Mouse (Mus musculus) mouse trophoblast stem cell (cell line): Measurements from ENCODE around the gene Cptp.

Experiments used
- in situ Hi-C, 2 experiments: fragments of 300-500 bp; cut with MseI, MboI; formaldehyde crosslinking; loops; 2 replicates in 1 of 2; 3 replicates in 1 of 2; pipeline ENCODE4 v1.15.1; 2025

The Cptp gene

DNA sequence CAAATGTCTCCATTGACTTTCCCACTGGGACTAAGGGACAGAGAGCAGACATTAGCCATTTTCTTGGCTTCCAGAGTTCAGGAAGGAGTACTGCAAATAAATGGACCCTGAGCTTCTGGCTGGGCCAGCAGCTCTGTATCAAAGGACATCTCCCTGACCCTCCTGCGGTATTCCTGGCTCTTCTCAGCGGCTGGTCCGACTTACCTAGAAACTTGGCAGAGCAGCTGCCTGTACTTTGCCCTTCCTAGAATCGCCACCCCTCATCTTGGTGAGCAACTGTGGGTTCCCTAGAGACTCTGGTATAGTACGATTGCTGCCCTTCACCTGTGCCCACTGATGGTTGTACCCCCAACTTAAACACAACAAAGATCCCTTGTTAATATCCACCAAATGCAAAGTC lies 26.0 kb downstream of the Cptp start:
- in situ Hi-C loops = no loop called here

DNA sequence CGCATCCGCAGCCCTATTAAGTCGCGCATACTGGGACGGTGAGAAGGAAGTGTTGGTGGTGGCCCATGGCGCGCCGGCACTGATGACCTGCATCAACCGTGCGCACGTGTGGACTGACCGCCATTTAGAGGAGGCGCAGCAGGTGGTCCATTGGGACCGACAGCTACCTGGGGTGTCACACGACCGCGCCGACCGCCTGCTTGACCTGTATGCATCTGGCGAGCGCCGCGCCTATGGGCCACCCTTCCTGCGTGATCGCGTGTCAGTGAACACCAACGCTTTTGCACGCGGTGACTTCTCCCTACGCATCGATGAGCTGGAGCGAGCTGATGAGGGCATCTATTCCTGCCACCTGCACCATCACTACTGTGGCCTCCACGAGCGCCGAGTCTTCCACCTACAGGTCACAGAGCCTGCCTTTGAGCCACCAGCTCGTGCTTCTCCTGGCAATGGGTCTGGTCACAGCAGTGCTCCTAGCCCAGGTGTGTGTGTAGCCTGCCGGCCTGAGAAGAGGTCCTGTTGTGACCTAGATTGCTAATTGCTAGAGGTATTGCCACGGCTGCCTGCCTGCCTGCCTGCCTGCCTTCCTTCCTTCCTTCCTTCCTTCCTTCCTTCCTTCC lies 27.5 kb downstream of the Cptp start:
- in situ Hi-C loops = no loop called here

DNA sequence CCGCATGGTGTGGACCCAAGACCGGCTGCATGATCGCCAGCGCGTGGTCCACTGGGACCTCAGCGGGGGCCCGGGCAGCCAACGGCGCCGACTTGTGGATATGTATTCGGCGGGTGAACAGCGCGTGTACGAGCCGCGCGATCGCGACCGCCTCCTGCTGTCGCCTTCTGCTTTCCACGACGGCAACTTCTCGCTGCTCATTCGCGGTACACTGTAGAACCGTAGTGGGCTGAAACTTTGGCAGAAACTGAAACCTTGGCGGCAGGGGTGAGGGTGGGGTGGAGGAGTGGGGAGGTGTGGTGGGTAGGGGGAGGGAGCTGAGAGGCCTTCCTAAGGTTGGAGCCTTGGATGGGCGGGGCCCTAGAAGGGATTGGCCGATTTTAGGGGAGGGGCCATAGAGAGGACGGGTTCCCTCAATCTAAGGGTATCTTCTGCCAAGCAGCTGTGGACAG lies 28.2 kb downstream of the Cptp start:
- in situ Hi-C loops = no loop called here

DNA sequence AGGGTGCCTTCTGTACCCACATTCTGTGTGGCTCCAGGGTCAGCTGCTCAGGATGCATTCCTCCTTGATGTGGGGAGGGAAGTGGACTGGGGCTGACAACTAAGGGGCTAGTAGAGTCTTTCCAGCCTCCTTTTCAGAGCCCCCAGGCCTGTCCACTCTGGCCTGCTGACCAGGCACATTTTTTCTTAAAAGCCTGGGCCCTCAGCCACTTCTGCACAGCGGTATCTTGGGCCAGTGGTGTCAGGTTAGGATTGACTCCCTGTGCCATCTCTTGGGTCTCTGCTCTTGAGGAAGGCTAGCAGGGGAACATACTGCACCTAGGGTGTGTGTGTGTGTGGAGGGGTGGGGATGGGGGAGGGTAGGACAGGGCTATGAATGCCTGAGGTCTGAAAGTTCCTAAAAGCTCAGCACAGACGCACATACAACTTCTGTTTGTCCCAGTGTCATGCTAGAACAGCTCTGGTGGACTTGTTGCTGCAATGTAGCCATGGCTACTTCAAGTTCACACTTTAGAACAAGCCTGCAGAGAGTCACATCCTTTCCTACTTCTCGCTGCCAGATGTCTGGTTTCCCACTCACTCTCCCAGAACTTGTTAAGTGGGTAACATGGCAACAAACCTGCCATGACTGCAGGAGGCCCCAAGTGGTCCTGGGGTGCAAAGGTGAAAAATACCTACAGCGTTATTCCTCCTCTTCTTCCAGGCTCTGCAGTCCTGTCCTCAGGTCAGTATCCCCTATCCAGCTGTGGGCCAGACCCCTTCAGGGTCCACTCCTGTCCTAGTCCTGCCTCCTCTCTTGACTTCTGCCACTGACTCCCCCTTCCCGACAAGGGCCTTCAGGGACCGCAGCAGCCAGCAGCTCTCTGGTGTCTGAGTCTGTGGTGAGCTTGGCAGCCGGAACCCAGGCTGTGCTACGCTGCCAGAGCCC lies 28.9 kb downstream of the Cptp start:
- in situ Hi-C loops = no loop called here

DNA sequence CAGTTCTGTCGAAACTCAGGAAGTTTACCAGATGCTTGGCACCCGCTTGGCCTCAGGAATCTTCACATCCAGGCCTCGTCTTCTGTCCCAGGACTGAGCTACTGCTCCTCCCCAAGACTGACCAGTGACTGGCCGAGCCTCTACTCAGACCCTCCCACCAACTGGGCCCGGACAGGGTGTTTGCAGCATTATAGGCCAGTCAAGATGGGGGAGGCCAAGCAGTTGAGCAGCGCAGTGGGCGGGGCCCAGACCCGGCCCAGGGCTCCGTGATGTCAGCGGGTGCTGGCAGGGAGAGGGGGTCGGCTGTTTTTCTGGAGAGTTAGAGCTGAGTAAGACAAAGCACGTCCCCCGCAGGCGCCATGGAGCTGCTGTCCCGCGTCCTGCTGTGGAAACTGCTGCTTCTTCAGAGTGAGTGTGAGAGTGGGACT lies 29.7 kb downstream of the Cptp start, which contains the start of gene Mxra8:
TSS of gene Mxra8 (plus strand) at position 198 of the 428 bp plus-strand sequence.
- in situ Hi-C loops = no loop called here

DNA sequence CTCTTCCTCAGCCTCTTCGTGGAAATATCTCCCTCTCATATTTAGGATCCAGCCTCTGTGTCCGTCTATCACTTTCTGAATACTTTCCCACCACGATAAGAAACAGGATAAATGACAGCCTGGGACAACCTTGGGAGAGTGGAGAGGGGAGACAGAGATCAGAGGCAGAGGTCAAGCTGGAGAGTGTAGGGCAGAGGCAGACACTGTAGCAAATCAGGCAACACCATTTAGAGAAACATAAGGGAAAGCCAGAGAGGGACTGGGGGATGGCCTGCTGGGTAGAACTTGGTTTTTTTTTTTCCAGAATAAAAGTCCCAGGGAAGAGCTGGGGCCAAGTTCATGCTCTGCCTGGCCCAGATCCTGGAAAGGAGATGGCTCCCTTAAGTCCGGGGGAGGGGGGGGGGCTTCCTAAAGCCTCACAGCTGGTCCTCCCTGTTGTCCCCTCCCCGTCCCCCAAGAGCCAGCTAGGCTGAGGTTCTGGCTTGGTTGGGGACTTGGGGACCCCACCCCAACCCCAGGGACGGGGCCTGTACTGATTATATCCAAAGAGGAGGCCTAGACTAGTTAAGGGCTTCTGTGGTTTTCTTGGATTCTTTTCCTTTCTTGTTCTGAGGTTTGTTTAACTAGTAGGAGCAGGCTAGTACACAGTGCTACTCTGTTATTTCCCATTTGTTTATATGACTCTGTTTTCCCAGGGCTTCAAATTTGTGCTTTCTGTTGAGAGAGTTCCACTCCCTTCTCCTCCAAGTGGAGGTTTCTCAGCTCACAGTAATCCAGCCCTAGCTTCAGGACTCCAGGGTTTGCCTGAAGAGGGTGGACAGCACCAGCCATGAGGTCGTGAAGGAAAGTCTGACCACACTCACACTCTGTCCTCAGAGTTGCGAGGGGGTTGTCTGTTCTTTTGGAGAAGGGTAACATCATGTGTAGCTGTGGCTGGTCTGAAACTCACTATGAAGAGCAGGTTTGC lies 30.8 kb downstream of the Cptp start:
- in situ Hi-C loops = no loop called here

DNA sequence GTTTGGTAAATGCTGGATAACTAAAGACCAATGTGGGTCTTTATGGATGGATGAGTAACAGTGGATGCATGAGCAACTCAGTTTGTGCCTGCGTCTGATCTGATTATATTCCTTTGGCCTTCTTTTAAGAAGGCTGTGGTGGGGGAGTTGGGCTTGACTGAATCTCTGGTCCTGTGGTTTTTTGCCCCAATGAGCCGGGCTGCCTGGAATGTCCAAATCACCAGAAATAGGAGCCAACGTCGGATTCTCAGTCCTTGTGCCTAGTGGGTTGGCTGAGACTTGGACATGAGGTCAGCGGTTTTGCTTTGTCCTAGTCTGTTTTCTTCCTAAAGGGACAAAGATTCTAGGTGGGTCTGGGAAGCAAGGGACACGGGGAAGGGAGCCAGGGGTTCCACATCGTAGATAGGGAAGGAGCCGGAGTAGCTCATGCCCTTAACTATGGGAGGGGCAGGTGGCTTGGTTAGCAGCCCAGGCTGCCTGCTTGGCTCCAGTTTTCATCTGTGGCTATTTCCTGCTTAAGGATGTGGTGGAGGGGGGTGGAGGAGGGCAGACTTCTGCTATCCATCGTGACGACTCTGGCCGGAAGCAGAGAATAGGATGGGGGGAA lies 31.7 kb downstream of the Cptp start:
- in situ Hi-C loops = no loop called here

DNA sequence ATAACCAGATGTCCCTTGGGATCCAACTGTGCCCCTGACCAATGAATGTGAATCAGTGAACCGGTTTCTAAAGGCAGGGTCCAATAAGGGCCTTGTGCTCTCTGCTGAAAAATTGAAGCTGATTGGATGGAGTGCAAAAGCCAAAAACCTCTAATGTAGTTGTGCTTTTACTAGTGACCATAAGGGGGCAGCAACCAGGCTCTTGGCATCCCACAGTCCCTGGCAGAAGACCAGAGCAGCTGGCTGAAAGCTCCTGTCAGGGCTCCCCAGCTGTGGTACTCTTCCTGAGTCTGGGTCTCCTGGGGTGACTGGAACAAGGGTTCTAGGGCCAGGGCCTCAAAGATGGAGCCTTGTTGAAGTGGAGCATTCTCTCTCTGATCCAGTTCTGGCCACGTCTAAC lies 35.4 kb downstream of the Cptp start:
- in situ Hi-C loops = no loop called here

DNA sequence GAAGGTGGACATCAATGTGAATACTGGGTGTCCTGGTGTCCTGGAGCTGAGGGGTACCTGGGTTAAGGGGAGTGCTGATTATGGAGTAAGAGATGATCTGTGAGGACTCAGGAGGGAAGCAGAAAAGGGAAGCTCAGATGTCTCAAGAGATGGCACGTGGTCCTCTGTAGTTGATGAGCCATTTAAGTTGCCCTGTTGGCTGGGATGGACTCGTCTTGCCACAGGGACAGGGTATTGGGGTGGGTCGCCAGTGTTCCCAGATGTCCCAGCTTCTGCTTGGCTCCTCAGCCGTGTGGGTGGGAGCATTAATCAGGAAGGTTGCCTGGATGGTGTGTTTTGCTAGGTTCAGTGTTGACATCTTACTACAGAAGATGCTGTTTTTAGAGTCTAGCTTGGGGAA lies 36.0 kb downstream of the Cptp start:
- in situ Hi-C loops = no loop called here

DNA sequence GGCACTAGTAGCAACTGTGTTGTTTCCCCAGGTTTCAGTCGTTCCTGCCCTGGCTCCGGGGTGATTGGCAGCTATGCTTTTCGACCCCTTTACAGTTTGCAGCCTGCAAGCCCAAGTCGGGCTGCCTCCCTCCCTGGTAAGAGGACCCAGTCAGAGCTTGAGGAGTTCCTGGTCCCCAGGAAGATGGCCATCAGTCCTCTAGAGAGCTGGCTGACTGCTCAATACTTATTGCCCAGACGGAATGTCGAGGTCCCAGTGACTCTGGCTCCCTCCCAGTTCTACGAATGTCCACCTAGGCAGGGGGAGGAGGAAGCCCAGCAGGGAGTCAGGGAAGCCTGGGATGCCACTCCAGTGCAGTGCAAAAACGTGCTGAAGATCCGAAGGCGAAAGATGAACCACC lies 36.9 kb downstream of the Cptp start:
- in situ Hi-C loops = no loop called here

DNA sequence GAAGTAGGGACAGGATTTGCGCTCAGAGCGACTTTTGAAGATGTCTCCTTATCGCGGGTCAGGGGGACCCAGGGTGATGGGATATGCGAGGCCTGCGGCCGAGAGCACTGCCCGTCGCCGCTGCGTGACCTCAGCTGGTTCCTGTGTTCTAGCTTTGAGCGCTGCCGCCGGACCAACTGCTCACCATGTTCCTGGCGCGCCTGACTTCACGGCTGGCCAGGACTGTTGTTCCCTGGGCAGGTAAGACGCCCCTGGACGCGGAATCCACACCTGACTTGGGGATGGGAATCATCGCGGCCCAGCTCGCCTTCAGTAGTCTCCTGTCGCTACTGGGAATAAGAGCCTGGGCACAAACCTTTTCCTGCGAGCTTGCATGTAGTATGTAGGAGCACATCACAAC lies 37.4 kb downstream of the Cptp start:
- in situ Hi-C loops = no loop called here

DNA sequence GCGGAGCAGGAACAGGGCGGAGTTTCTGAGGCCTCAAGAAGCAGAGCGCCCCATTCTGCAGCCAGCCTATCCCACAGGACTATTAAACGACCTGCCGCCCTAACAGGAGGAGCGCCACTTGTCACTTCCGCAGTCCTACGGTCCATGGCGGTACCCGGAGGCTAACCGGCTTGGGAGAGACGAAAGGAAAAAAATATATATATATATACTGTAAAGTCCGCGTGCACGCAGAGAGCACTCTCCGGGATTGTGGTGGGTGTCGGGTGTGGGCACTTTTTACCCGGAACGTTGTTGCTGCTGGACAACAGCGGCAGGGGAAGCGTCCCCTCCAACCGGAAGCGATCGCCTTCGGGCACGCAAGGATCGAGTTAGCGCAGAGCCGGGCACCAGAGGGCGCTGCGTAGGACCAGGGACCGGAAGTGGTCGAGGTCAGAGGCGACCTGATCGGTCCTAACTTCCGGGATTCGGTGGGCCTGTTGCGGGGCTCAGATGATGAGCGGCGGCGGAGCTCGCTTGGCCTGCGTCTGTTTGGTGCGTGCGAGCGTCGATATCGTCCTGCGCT lies 38.0 kb downstream of the Cptp start, which contains the start of gene Aurkaip1:
TSS of gene Aurkaip1 (plus strand) at position 68 of the 562 bp plus-strand sequence.
- in situ Hi-C loops = no loop called here

DNA sequence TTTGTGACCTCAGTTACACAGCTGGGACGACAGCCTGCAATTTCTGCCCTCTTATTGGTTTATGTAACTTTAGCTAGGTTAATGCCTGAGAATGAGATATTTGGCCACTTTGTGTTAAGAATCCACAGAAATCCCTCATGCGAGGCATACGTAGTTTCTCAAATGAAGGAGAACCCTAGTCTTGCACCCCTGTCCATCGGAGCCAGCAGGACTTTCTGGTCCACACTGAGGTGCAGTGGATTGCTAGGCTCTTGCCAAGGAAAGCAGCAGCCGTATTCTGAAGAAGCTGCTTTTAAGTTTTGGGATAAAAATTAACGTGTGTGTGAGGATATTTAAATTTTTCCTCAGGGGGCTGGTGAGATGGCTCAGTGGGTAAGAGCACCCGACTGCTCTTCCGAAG lies 38.6 kb downstream of the Cptp start:
- in situ Hi-C loops = no loop called here

DNA sequence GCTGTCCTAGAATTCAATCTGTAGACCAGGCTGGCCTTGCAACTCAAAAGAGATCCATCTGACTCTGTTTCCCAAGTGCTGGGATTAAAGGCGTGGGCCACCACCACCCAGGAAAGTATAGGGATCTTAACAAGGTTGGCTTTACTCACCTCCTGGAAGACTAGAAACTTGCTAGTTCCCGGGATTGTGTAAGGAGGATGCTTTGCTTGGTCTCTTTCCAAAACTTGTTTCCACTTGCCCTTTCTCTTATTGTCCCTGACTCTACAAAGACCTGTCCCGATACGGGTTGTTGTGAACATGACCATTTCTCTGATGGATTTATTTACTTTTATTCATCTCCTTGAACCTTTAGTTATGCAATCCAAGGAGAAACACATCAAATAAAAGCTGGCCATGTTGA lies 39.4 kb downstream of the Cptp start:
- in situ Hi-C loops = no loop called here

DNA sequence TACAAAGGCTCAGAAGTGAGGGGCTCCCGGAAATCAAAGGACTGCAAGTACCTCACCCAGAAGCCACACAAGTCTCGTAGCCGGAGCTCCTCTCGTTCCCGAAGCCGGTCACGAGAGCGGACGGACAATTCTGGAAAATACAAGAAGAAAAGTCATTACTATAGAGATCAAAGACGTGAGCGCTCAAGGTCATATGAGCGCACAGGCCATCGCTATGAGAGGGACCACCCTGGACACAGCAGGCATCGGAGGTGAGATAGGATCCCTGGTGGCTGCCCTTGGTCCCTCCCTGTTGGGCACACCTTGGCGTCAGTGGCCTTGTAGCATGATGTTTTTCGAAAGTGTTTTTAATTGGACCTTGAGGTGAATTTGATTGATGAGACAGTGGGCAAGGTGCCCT lies 45.8 kb downstream of the Cptp start:
- in situ Hi-C loops = no loop called here

DNA sequence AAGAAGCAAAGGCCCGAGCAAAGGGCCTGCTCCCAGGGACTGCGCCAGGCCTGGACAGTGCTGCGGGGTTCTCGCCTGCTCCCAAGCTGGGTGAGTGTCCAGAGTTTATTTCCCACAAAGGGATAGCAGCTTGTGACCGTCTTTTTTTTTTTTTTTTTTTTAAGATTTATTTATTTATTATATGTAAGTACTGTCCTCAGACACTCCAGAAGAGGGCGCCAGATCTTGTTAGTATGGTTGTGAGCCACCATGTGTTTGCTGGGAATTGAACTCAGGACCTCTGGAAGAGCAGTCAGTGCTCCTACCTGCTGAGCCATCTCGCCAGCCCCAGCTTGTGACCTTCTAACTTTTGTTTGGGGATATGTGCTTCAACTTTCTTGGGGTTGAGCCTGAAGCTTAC lies 48.2 kb downstream of the Cptp start:
- in situ Hi-C loops = no loop called here

DNA sequence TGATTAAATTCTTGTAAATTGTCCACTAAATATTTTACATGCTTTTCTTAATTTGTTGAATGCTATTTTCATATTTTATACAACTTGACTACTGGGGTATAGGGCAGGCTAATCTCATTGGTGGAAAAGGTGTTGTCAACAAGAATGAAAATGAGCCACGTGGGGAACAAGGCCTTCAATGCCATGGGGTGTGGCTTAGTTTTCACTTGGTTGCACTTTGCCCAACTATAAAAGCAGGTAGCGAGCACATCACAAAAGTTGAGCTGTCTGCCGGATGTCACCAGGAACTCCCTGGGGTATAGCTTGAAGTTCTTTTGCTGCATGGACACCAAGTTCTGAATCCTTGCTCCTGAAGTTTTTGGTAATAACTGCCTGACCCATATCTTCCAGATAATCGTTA lies 51.7 kb downstream of the Cptp start:
- in situ Hi-C loops = no loop called here
